Mouse (Mus musculus) spleen, postnatal 4 days (tissue): Measurements from ENCODE around the gene Ick.
A peak's percentile ranks its signal among the peaks of the same experiment; 100 is the strongest.

ENCODE experiments used
- DNase-seq, 2 experiments: peaks; one replicate each; pipeline ENCODE4 v3.0.0; 2022; ENCODE audit warnings: low spot score in 2 of 2

Ick gene

GRCm38 (mm10) chr9:78104973-78105372, 4.0 kb upstream of the Ick start:
- peak in 1 of 2 experiments; percentile 34 for DNase-seq

DNA sequence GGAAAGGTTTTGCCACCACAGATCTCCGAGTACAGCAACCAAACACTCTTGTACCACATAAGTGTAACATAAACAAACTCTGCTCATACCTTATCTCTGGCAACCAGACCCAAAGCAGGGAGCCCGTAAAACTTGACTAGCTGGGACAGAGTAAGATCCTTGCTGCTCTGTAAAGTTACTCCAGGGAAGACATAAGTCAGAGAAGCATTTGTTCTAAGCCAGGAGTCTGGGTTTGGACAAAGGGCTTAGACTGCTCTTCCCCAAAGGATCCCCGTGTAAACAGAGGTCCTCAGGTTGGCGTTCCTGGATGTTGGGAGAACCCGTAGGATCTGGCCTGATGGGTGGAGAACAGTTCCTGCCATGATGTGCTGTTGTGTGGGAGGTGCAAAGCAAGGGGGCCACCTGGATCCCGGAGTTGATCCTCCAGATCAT, 3.5 kb upstream of the Ick start:
- DNase-seq = peak; percentile 41 to 69

DNA sequence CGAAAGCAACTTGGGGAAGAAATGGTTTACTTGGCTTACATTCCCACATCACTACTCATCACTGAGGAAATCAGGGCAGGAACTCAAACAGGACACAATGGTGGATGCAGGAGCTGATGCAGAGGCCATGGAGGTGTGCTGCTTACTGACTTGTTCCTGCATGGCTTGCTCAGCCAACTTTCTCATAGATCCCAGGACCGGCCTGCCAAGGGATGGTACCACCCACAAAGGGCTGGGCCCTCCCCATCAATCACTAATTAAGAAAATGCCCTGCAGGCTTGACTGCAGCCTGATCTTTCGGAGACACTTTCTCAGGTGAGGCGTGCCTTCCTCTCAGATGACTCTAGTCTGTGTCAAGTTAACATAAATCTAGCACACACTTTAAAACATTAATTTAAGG, 2.2 kb upstream of the Ick start:
- peak in 1 of 2 experiments; percentile 33 for DNase-seq

- no peak for DNase-seq
Observed at GRCm38 (mm10) chr9:78107582-78107911, 1.4 kb upstream of the Ick start.

DNA sequence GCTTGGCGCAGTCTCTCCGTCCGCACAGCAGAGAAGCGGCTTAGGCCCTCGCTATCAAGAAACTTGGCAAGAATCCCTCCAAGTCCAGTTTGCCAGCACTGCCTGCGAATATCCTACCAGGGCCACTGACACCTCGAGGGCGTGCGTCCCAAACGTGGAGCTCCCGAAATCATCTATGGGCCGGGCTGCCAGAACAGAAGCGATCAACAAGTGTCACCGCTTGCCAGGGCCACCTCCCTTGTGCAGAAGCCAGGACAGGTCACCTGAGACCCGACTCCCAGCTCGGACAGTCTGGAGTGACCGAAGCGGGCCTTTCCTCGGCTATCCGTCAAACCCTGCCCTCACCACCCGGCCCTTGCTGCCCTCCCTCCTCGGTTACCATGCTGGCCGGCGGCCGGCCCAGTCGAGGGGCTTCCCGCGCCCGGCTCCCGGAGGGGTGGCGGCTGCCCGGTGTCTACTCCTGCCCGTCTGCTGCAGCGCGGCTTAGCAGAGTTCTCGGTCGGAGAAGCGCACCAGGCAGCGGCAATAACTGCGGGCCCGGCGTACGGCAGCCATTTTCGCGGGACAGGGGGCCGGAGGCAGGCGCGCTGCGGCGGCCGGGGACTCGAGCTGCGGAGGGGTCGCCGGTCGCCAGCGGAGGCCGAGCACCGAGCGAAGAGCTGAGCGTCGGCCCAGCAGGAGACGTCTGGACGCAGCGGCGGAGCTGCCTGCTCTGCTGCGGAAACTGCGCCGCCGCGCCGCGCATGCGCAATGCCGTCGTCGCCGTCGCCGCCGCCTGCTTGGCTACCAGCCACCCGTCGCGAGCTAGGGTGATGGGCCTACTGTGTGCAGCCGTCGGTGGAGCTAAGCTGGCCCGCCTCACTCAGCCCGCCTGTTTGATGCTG, 838 bp upstream of the Ick start:
- DNase-seq = peak; percentile 85 to 94

GRCm38 (mm10) chr9:78109656-78110055, 664 bp downstream of the Ick start:
- DNase-seq = no peak

- DNase-seq = no peak
Observed at GRCm38 (mm10) chr9:78111456-78111855, 2.5 kb downstream of the Ick start.

GRCm38 (mm10) chr9:78112770-78113537, 4.0 kb downstream of the Ick start:
- DNase-seq = peak; percentile 92 to 98

DNA sequence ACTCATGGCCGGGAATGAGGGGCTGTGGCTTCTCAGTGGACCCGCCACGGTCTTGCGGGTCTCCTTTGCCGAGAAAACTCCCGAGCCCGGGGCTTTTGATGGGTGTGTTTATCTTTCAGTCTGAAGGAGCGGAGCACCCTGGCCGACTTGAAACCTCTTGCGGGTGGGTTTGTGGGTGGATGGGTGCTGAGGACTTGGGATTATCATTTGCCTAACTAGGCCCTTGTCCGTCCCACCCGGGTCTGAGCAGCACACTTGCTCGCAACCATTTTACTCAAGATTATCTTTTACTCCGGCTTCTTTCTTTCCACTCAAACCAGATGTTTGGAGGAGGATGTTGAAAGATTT, 4.5 kb downstream of the Ick start:
- no peak for DNase-seq

GRCm38 (mm10) chr9:78115746-78116145, 6.8 kb downstream of the Ick start:
- no peak for DNase-seq

- DNase-seq = peak in 1 of 2 experiments; percentile 46
Observed at GRCm38 (mm10) chr9:78117690-78118089, 8.7 kb downstream of the Ick start.

- no peak for DNase-seq
Observed at GRCm38 (mm10) chr9:78121358-78121757, 12.4 kb downstream of the Ick start.

DNA sequence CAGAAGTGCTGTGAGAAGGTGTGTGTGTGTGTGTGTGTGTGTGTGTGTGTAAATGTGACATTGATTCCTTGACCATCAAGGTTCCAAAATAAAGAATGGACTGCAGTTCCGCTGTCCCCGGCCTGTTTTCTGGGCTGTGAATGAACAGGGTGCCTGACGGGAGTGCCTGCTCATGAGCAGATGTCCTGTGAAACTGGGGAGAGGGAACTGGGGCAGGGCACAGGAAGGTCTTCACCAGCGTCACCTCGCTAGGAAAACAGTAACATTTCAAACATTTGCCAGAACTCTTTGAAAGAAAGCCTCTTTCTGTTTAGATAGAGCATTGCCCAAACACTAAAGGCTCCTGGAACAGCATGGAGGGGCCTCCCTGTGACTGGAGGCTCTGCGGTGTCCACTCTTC, 13.0 kb downstream of the Ick start:
- DNase-seq = no peak

- DNase-seq = no peak
Observed at GRCm38 (mm10) chr9:78122939-78123712, 14.1 kb downstream of the Ick start.

DNA sequence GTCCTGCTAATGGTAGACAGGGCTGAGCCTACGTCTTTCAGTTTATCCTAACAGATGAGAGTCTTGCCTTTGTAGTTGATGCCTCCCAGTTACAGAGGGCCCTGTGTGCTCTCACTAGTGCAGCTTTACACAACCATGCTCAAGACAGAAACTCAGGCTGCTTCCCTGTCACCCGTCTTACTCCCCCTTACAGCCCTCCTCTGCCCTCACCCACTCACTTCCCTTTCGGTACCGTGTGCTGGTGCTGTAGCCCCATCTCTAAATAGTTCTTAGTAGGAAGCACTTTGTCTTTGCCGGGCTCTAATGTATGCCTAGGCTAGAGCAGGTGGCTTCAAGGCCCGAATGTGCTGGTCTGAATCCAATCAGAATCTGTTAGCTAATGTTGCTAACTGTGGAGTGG, 15.3 kb downstream of the Ick start:
- no peak for DNase-seq

DNA sequence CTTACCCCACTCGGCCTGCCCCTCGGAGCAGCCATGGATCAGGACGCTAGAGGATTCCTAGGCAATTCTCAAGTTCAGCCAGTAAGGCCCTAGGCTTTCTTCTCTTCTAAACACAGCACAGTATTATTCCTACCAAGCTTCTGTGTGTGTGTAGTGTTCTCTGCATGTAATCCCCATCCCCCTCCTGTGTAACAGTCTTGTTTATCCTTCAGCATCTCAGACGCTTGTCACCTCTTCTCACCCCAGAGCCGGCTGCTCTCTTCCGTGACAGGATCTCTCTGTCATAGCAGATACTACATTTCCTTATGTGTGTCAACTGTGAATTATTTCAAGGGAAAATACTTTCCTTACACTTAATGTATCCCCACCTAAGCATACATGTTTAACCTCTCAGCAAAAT, 17.0 kb downstream of the Ick start:
- no peak for DNase-seq

DNA sequence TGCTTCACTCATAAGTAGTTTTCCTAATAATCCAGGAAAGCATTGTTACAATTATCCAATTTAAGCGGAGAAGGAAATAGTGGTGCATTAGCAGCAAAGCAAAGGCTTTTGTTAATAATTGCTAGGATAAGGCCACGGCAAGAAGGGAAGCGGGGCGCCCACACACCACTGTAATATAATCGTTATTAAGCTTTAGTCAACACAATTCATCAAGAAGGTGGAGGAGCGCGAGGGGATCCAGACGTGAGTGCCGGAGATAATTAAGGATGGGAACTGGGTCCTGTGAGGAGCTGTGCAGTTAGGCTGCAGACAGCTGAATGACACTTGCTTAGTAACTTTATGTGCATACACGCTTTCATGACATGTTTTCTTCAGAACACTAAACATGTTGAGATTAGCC, 17.7 kb downstream of the Ick start:
- DNase-seq = no peak

DNA sequence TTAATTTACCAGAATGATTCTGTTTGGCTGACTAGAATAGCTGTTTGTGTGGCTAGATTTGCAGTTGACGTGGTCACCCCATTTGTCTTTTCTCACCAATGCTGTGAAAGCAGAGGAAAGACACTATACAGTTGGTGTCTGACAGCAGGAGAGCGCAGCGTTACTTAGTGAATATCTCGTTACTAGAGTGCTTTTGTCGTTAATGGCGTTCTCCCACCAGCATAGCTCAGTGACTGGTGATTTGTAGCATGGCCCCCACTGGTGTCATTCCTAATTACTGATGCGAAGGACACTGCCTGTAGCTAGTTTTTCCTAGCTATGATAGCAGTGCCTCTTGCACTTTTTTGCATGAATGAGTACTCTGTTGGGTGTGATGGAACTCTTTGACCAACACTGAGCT, 26.7 kb downstream of the Ick start:
- DNase-seq = no peak

- DNase-seq = no peak
Observed at GRCm38 (mm10) chr9:78138044-78138676, 29.2 kb downstream of the Ick start.

- DNase-seq = no peak
Observed at GRCm38 (mm10) chr9:78139463-78139862, 30.5 kb downstream of the Ick start.

DNA sequence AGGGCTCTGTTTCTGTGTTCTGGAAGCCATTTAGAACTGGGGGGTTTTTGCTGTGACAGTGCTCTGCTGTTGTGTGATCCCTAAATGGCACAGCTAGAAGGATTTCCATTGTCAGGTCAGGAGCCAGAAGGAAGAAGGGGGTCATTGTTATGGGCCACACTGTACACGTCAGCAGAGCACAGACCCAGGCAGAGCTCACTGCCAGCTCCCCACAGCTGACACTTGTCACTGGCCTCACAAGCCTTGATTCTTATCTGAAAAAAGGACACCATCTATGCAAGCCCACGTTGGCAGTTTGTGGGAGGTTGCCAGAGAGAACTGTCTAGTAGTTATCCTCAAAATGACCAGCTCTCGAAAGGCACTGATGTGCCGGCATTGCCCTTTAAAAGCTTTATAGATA, 37.1 kb downstream of the Ick start:
- DNase-seq = no peak

GRCm38 (mm10) chr9:78146627-78147026, 37.6 kb downstream of the Ick start:
- DNase-seq = no peak
